Mouse (Mus musculus) c-Kit-negative CD71-positive TER-119-positive erythroid progenitor cells, embryonic 14.5 days (primary cell): Measurements from ENCODE around the gene Dock11.

Source experiments
- DNase-seq: peaks from one replicate; pipeline ENCODE4 v3.0.0-alpha.2; 2013; ENCODE audit warnings: low read depth, low spot score

The Dock11 gene

GRCm38 (mm10) chrX:35888087-35888895 is at the start of gene Dock11:
TSS of gene Dock11 (plus strand) at chrX:35888832.
- no peak for DNase-seq

DNA sequence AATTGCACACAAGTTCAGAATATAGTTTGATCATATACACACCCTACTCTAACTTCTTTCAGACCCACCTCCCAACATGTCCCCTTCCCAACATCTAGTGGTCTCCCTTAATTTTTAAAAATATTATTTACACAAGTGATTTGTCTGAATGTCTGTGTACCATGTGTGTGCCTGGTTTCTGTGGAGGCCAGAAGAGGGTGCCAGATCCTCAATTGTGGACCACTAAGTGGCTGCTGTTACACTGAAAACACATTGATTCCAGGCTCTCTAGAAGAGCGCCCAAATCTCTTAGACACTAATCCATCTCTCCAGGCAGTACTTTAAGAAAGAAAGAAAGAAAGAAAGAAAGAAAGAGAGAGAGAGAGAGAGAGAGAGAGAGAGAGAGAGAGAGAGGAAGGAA is 8.9 kb upstream of the Dock11 start:
- DNase-seq, result no peak

- no peak for DNase-seq
These were observed 540 bp downstream of the Dock11 start for GRCm38 (mm10) chrX:35888945-35889799.

DNA sequence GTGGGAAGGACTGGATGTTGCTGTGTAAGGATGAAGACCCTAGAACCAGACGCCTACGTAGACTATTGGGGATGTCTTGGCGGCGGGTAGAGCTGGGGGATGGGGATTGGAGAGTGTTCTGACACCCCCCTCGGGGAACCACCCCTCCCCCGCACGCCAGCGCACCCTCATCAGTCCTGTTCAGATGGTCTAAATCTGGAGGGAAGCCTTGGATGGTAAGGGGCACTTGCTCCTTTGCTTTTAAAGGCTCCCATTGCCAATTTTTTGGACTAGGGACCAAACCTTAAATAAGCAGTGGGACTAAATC is 1.1 kb downstream of the Dock11 start:
- DNase-seq, result no peak

GRCm38 (mm10) chrX:35891534-35892125 is 3.0 kb downstream of the Dock11 start:
- DNase-seq, result no peak

- no peak for DNase-seq
These were observed 3.7 kb downstream of the Dock11 start for GRCm38 (mm10) chrX:35892377-35892776.

GRCm38 (mm10) chrX:35897648-35898500 is 9.2 kb downstream of the Dock11 start:
- DNase-seq, result no peak

- DNase-seq, result no peak
These were observed 9.8 kb downstream of the Dock11 start for GRCm38 (mm10) chrX:35898501-35898766.

GRCm38 (mm10) chrX:35904352-35904751 is 15.7 kb downstream of the Dock11 start:
- DNase-seq, result no peak

- DNase-seq, result no peak
These were observed 18.2 kb downstream of the Dock11 start for GRCm38 (mm10) chrX:35906696-35907330.

DNA sequence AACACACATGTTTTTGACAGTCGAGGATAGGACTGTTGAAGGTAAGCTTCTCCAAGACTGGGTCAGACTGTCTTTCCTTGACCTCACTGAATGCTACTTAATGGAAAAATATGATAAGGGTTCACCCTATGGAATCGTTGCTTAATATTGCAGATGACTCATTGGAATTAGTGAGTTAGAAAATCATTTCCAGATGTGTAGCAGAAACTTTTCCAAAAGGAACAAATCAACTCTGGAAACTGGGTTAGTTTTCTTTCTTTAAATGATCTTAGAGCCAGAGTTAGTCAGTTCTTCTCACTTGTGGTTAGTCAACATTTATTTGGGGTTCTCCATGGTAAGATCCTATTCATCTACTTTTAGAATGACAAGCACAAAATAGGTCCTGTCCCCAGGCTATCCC is 30.9 kb downstream of the Dock11 start:
- no peak for DNase-seq

GRCm38 (mm10) chrX:35920096-35920607 is 31.5 kb downstream of the Dock11 start:
- DNase-seq, result no peak

DNA sequence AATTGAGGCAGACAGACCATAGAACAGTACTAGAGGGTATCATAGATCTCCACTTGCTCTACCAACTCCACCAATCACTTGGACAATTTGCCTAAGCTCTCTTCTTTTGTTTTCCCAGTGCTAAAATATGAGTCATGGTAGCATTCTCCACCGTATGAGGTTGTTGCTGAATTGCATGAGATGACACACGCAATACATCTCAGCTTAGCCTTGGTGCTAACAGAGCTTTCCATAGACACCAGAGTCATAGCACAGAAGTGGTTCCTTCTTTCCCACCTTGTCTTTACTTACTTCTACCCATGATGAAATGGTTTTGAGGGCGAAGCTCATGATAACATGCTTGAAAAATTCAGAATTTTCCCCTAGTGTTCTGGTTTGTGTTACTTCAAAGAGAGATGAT is 33.3 kb downstream of the Dock11 start:
- no peak for DNase-seq

DNA sequence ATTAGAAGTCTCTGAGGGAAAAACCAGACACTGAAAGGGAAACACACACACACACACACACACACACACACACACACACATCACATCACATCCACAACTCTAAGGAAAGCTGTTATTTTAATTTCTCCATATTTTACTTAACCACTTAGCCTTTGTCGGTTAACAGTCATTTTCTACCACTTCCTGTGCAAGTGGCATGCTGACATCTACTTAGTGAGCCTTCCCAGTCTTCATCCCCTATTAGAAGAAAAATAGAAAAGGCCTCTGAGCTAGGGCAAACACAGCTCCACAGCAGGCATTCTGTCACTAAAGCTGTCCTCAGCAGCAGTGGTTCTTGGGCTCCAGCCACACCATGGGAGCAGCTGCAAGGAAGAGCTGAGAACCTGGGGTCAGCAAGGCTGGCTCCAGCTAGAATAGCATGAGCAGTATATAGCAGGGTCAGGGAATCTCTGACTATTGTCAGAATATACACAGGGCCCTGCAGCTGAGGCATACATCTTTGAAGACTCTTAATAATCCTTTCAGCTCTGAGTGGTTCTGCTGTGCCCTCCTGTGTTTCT is 36.2 kb downstream of the Dock11 start:
- DNase-seq, result no peak

GRCm38 (mm10) chrX:35930094-35930933 is 41.7 kb downstream of the Dock11 start:
- no peak for DNase-seq

DNA sequence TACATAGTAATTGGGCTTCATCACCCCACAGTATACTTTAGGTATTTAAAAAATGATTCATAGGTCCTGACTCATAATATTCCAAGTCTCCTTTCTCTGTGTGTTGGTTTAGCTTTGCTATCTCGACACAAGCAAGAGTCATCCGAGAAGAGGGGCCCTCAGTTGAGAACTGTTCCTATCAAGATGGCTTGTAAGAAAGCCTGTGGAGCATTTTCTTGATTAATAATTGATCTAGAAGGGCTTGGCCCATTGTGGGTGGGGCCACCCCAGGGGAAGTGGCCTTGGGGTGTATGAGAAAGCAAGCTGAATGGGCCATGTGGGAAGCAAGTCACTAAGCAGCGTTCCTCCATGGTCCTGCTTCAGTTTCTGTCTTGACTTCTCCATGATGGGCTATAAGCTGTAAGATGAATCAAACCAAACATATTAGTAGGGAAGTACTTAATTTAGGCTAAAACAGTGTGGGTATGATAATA is 42.3 kb downstream of the Dock11 start:
- DNase-seq, result no peak

DNA sequence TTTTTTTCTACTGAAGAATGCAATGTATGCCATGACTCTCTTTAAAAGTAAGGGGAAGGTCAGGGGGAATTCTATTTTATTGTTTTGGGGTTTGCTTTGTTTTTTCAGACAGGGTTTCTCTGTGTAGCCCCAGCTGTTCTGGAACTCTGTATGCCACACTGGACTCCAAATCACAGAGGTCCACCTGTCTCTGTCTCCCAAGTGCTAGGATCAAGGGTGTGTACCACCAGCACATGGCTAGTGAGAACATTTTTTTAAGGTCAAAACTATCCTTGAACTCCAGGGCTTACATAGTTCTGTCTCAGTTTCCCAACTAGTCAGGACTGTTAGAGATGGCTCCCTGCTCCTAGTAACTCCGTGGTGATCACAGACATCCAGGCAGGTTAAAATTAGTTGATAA is 43.3 kb downstream of the Dock11 start:
- no peak for DNase-seq

DNA sequence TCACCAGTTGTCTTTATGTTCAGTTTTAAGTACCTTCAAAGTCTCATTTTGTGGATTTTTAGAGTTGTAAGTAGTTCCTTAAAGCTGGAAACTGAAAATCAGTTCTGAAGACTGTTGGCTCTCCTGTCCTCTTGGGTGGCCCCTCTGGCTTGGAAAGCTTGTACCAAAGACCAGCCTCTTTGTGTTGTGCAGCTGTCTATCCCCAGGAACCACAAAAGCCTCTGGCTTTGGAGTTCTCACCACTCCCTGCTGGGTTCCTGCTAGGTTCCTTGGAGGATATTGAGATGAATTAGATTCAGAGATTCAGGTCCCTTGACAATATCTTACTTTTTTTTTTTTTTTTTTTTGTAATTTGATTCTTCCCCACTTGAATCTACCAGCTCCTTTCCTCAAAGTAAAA is 44.3 kb downstream of the Dock11 start:
- no peak for DNase-seq

DNA sequence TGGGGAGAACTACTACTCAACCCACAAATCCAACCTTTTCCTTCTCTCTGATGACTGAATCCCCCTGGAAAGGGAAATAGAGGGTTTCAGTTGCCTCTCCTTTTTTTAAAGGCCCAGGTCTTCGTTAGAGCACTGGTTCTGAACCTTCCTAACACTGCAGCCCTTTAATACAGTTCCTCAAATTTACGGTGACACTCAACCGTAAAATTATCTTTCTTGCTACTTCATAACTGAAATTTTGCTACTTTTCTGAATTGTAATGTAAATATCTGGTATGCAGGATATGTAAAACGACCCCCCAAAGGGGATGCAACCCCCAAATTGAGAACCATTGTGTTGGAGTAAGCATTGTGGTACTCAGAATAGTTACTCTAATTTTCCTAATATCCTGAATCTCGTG is 49.5 kb downstream of the Dock11 start:
- DNase-seq, result no peak

DNA sequence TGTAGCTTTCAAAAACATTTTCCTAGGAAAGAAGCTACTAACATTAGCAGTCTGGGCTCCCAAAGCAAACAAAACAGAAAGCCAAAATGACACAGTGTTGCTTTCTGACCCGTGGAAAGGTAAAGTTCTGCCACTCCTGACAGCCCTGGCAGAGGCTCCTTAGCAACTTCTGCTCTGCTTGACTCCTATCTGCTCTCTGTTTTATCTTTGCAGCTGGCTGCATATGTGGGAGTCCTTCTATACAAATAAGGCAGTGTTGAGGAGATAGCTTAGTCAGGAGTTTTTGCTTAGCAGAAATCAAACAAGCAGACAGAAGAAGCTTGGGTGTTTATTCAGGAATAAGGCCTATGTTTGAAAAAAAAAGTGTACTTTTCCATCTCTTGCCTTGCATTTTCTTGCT is 57.8 kb downstream of the Dock11 start:
- DNase-seq, result no peak
